Mouse (Mus musculus) gonadal fat pad, adult 2 months (tissue): ENCODE measurements around the gene Siae. TPM values are rescaled to one million over a fixed set of nuclear protein-coding genes. Genes with fewer than 3 reads are reported as not detected.

Source experiments
- DNase-seq: peaks from one replicate; pipeline ENCODE4 v3.0.0-alpha.2; 2012; ENCODE audit warnings: low read depth
- polyA plus RNA-seq: library from polyadenylated mRNA; depleted of rRNA; stranded (reverse); fragments of >200 nt; gene quantifications from 2 replicates; pipeline ENCODE4 v1.2.3, GENCODE M21; 2012

The Siae gene
- polyA plus RNA-seq, 1 experiment: 14.4 TPM

DNA sequence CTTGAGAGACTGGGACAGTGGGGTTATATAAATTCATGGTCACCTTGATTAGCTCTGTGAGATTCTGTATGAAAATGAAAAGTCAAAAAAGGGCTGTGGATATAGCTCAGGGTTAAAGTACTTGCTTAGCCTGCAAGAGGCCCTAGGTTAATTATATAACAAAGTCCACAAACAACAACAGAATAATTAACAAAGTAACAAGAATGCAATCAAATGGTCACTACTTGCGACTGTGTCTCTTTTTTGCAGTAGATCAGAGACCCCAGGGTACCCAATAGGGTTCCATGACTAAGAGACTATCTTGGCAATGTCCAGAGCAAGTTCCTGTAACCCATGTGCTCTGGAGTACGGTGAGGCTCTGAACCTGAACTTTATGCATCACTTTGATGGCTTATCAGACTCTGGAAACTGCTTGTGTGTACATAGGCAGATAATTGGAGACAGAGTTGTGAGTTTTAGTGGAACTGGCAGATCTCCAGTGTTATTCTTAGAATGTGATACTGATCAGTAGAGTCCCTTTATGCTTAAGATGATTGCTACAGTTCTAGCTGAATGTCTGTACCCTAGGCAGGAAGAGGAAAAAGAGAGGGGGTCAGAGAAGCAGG lies 13.8 kb downstream of the Siae start:
- DNase-seq: no peak

- DNase-seq: no peak
Observed at GRCm38 (mm10) chr9:37572204-37572876, 16.8 kb downstream of the Siae start.

DNA sequence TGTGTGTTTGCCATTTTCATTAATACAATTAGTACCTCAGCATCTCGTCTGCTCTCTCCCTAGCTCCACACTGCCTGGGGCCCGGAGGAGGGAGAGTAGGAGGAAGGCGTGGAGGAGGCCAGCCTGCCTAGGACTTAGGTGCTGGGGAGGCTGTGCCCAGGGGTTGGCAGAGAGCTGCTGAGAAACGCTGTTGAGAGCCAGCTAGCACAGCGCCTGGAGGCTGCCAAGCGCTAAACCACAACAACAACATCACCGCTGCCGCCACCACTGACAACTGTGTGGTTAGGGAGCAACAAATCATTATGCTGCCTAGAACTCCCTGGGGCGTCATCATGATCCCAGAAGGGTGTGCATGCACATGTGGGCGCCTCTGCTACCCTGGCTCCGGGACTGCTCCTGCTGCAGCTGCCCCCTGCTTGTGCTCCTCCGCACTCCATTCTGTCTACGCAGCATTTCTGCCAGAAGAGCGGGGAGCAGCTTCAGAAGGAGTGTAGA lies 21.0 kb downstream of the Siae start:
- DNase-seq: peak; percentile 41

GRCm38 (mm10) chr9:37583594-37583993 lies 28.1 kb downstream of the Siae start:
- DNase-seq: no peak

DNA sequence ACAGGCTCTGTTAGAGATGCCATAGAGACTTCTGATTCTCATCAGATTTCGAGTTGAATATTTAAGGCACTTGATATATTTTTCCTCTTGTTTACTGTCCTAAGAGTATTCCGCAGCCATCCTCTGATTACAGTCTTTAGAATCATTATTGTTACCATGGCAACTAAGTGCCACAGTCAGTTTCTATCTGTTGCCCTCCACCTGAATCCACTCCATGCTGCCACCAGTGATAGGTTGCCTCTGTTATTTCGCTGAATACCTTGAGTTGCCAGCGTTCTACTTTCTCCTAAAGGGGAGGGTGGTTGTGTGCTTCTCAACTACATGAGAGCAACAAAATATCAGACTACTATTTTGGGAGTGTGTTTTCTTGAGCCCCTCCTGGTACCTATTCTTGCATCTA lies 31.2 kb downstream of the Siae start:
- DNase-seq: no peak

DNA sequence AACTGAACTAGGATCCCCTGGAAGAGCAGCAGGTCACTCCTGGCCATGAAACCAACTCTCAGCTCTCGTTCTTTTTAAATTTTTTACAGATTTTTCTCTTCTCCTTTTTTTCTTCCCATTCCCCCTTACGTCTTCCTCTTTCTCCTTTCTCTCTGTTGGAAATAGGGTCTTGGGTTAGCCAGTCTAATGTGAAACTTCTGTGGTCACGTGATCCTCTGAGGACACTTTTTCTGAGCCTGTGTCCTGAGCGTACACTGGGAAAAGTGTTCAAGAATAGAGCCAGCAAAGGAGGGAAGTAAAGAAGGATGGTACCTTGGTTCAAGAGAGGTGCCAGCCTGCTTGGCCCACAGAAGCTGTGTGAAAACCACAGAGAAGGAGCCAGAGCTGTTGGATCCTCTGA lies 34.9 kb downstream of the Siae start:
- no peak for DNase-seq

DNA sequence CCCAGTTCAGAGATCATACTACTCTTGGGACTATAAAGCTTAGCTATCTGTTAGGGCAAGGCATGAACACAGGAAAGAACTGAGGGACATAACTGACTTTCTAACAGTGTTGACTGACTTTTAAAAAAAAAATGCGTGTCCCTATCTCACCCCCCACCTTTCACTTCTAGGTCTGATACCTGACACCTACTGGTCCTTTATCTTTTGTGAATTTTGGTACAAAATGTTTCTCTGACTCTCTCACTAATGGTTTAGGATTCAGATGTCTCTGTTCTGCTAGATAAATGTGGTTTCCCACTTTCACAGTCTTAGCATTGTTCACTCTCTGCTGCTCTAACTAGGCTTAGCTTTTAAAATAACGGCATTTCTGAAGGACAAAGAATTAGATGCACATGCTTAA lies 36.5 kb downstream of the Siae start:
- DNase-seq: no peak

GRCm38 (mm10) chr9:37592633-37593032 lies 37.1 kb downstream of the Siae start:
- DNase-seq: no peak

- no peak for DNase-seq
Observed at GRCm38 (mm10) chr9:37593690-37594089, 38.2 kb downstream of the Siae start.

DNA sequence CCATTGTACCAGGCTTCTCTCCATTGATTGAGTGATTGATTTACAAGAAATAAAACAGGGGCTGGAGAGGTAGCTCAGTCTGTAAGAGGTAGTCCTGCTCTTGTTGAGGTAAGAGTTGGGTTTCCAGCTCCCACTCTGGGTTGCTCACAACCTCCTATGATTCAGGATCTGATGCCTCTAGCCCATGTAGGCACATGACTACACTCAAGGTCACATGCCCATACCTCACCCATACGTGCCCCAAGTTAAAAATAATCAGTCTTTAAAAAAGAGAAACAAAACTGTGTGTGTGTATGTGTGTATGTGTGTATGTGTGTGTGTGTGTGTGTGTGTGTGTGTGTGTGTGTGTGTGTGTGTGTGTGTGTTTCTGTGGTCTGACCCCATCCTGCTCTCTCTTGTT lies 40.1 kb downstream of the Siae start:
- no peak for DNase-seq

- no peak for DNase-seq
Observed at GRCm38 (mm10) chr9:37598637-37599036, 43.1 kb downstream of the Siae start.

DNA sequence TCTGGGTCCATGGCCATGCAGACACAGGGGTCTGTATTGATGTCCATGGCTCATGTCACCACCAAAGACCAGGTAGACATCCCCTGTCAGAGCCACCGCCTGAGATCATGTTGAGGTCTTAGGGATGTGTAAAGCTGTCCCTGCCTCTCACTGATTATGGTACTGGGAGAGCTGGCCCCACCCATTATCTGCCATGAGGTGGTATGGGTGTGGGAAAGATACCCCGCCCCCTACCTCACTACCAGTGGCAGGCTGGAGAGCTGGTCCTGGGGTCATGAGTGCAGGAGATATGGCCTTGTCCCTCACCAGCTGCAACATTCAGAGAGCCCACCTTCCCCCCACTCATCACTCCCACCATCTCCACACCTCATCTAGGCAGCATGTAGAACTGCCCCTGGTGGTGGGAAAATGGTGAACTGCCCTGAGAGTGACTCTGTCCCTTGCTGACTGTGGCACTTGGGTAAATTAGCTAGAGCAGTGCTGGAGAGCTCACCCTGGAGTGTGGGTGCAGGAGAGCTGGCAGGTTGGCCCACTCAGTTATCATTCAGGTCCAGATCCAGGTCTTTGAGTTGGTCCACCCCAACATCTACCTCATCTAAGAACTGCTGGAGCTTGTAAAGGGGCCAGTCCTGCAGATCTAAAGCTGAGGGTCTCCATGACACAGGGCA lies 45.2 kb downstream of the Siae start:
- DNase-seq: no peak

- no peak for DNase-seq
Observed at GRCm38 (mm10) chr9:37605089-37605488, 49.6 kb downstream of the Siae start.

DNA sequence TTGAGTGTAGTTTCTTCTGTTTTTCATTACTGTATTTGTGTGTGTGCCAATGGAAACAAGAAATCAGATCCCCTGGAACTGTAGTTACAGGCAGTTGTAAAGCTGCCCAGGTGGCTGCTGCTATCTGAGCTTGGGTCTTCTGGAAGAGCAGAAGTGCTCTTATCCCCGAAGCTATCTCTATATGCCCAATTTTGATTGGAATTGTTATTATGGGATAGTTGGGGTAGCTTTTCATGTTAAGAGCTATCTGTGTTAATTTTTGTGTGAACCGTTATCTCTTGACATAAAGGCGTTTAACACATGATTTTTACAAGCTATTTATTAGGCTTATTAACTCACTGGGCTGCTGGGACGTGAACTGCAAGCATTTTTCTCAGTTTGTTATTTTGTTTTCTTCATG lies 54.1 kb downstream of the Siae start:
- DNase-seq: no peak

- peak; percentile 40 for DNase-seq
Observed at GRCm38 (mm10) chr9:37613182-37613910, 57.8 kb downstream of the Siae start, which contains the start of gene Spa17. Gene Spa17, minus strand, starts transcription at chr9:37613722.

GRCm38 (mm10) chr9:37613911-37614280 lies 58.4 kb downstream of the Siae start:
- no peak for DNase-seq

GRCm38 (mm10) chr9:37614316-37614715 lies 58.8 kb downstream of the Siae start:
- DNase-seq: no peak

DNA sequence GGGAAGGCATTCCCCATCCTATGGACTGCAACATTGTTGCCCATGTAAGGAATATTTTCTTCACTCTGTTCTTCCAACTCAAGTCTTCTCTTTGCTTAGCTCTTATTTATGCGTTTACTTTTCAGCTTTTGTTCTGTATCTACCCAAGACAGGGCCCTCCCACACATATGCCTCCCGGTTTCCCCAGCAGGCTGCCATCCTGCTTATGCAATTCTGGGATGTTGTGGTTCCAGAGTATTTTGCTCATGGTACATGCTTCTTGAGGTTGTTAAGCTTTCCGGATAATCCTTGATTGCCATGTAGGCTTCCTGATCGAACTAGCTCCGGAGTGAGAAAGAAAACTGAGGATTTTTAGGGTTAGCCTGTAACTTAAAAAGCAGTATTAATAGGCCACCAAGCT lies 59.7 kb downstream of the Siae start:
- no peak for DNase-seq

GRCm38 (mm10) chr9:37616770-37617169 lies 61.3 kb downstream of the Siae start:
- DNase-seq: no peak

GRCm38 (mm10) chr9:37621290-37621689 lies 65.8 kb downstream of the Siae start:
- no peak for DNase-seq

DNA sequence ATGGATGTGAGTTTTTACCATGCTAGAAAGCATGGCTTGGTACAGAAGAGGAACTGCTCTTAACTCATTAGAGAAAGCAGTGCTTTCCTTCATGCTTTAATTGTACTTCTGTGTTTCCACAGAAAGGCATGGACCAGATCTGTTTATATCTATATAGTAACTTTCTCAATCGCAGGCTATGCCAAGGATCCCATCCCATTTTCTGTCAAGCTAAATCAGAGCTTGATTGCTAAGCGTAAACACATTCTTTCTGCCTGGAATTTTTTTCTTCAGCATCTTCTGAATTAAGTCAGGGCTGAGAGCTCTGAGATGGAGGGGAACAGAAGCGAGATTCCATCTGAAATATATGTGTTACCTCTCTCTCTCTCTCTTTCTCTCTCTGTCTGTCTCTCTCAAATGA lies 68.5 kb downstream of the Siae start:
- no peak for DNase-seq

DNA sequence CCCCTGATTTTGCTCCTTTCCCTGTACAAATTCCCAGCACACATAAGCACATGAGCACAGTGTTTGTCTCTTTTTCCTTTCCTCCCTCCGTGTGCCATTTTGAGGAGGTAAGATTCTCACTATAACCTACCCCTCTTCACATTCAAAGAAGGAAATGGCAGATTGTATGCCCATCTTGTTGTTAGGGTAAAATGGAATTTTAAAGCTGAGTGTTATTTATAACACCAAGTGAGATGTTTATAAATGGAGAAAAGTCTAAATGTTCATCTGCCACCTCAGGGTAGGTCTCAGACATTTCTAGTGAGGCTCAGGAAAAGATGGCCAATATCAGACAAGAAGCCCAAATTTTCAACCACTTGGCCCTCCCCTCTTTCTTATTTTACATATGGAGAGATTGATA lies 69.0 kb downstream of the Siae start:
- no peak for DNase-seq
